Mouse (Mus musculus) myocyte (in vitro differentiated cells): ENCODE measurements around the gene Ppp1r1a. TPM values are rescaled to one million over a fixed set of nuclear protein-coding genes. Genes with fewer than 3 reads are reported as not detected.

Source experiments
- H3K27me3 ChIP-seq: one replicate; pipeline ENCODE4 v1.6.1; 2011; ENCODE audit not compliant: control insufficient read depth, insufficient read depth, insufficient read length
- H3K36me3 ChIP-seq: one replicate; pipeline ENCODE4 v1.6.1; 2011; ENCODE audit not compliant: control insufficient read depth, insufficient read depth
- H3K4me2 ChIP-seq: one replicate; pipeline ENCODE4 v1.6.1; 2011; ENCODE audit warnings: low read depth, control low read depth
- H3K4me3 ChIP-seq: one replicate; pipeline ENCODE4 v1.5.1; 2011; ENCODE audit warnings: mild to moderate bottlenecking, control low read depth, moderate library complexity
- H3K79me2 ChIP-seq: one replicate; pipeline ENCODE4 v1.6.1; 2011; ENCODE audit not compliant: control insufficient read depth, insufficient read depth
- H3ac ChIP-seq: one replicate; pipeline ENCODE4 v1.6.1; 2011; ENCODE audit not compliant: control insufficient read depth, insufficient read length
- CEBPB ChIP-seq: IDR thresholded peaks from 2 replicates; pipeline ENCODE4 v1.6.1; 2011; ENCODE audit warnings: mild to moderate bottlenecking, moderate library complexity; ENCODE audit not compliant: poor library complexity, insufficient read depth, severe bottlenecking
- E2F4 ChIP-seq: IDR thresholded peaks from one replicate; pipeline ENCODE4 v1.6.1; 2011; ENCODE audit warnings: mild to moderate bottlenecking, control low read depth, moderate library complexity; ENCODE audit not compliant: insufficient read depth
- MAX ChIP-seq: IDR thresholded peaks from one replicate; pipeline ENCODE4 v1.6.1; 2011; ENCODE audit warnings: low read depth, mild to moderate bottlenecking, control low read depth
- MYOD1 ChIP-seq, 3 experiments: IDR thresholded peaks; one replicate each; pipeline ENCODE4 v1.6.1; 2011; ENCODE audit warnings: control low read depth in 2 of 3, low read depth in 2 of 3, mild to moderate bottlenecking in 2 of 3, moderate library complexity in 1 of 3; ENCODE audit not compliant: insufficient read length in 2 of 3, control insufficient read depth in 1 of 3
- MYOG ChIP-seq, 3 experiments: IDR thresholded peaks; one replicate each; pipeline ENCODE4 v1.6.1; 2011; ENCODE audit warnings: control low read depth in 2 of 3, low read depth in 2 of 3, mild to moderate bottlenecking in 2 of 3; ENCODE audit not compliant: insufficient read length in 2 of 3, control insufficient read depth in 1 of 3, insufficient read depth in 1 of 3
- POLR2A ChIP-seq: IDR thresholded peaks from one replicate; pipeline ENCODE4 v1.6.1; 2011; ENCODE audit warnings: low read depth, mild to moderate bottlenecking, control low read depth, moderate library complexity; ENCODE audit not compliant: insufficient read length
- POLR2AphosphoS2 ChIP-seq: IDR thresholded peaks from one replicate; pipeline ENCODE4 v1.6.1; 2011; ENCODE audit warnings: low read depth, control low read depth; ENCODE audit not compliant: insufficient read length
- REST ChIP-seq: IDR thresholded peaks from one replicate; pipeline ENCODE4 v1.6.1; 2011; ENCODE audit warnings: mild to moderate bottlenecking, control low read depth, moderate library complexity; ENCODE audit not compliant: insufficient read depth, insufficient read length
- SRF ChIP-seq: IDR thresholded peaks from one replicate; pipeline ENCODE4 v1.6.1; 2011; ENCODE audit warnings: low read depth; ENCODE audit not compliant: control insufficient read depth, insufficient read length
- TCF12 ChIP-seq: IDR thresholded peaks from one replicate; pipeline ENCODE4 v1.6.1; 2011; ENCODE audit warnings: mild to moderate bottlenecking, control low read depth; ENCODE audit not compliant: poor library complexity, insufficient read depth, severe bottlenecking
- TCF3 ChIP-seq: IDR thresholded peaks from one replicate; pipeline ENCODE4 v1.6.1; 2011; ENCODE audit warnings: low read depth, control low read depth; ENCODE audit not compliant: insufficient read length
- USF1 ChIP-seq: IDR thresholded peaks from one replicate; pipeline ENCODE4 v1.6.1; 2011; ENCODE audit warnings: low read depth, mild to moderate bottlenecking, control low read depth, moderate library complexity
- polyA plus RNA-seq: library from polyadenylated mRNA; unstranded; fragments of >200 nt; fragmentation: generic; extraction: Trizol; gene quantifications from one replicate; pipeline ENCODE4 v1.2.1, GENCODE M21; 2012; ENCODE audit warnings: missing spikeins

The Ppp1r1a gene
- polyA plus RNA-seq, 1 experiment = not detected

DNA sequence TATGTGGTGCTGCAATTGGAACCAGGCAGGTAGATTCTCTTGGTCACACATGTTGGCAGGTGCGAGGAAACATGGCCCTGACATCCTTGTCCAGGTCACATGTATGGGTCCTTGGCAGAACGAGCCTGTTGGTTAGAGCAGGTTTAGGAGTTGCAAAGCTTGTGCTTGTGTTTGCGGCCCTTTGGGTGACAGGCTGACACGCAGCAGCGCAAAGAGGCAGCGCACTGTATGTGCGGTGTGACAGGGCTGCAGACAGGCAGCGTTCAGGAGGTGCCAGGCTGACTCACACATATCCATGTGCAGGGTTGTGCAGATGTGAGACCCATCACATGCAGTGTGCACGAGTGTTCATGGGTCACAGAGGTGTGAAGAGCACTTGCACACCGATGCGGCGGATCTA lies 34.1 kb downstream of the Ppp1r1a start:
- Histone ChIP-seq H3K36me3 (no peaks in the 10 kb centered on the region), H3K4me3 (peak overlapping the region; percentile 10), H3K79me2 (no peaks in the 10 kb centered on the region), H3K4me2 (peak overlapping the region; percentile 91), H3ac (no peak overlapping the region), H3K27me3 (peaks cover 23% of the 10 kb centered on the region)
- TF ChIP-seq USF1 (no peak), MYOG (IDR thresholded peaks at IDR 0.05; ENCODE audit: control insufficient read depth in 1 of 3, insufficient read depth in 1 of 3, insufficient read length in 2 of 3, low read depth in 2 of 3) (no peak), TCF12 (no peak), REST (no peak), MYOD1 (IDR thresholded peaks at IDR 0.05; ENCODE audit: control insufficient read depth in 1 of 3, insufficient read length in 2 of 3, low read depth in 2 of 3) (no peak), E2F4 (no peak), TCF3 (no peak), CEBPB (no peak), SRF (no peak), MAX (no peak)

DNA sequence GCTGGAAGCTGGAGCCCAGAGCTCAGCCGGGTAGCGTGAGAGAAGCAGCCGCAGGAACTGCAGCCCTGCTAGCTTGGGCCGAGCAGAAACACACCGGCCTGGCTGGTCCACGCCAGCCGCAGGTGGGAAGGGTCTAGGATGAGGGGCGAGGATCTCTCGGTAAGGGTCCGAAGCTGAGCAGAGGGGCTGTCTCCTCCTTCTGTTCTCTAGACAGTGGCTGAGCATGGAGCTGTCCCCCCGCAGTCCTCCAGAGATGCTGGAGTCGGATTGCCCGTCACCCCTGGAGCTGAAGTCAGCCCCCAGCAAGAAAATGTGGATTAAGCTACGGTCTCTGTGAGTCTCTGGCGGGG lies 34.6 kb downstream of the Ppp1r1a start:
- H3K27me3 ChIP-seq = peaks cover 23% of the 10 kb centered on the region
- no peak overlapping the region for H3ac ChIP-seq
- peak overlapping the region; percentile 91 for H3K4me2 ChIP-seq
- no peak for TF ChIP-seq MYOD1 (IDR thresholded peaks at IDR 0.05; ENCODE audit: control insufficient read depth in 1 of 3, insufficient read length in 2 of 3, low read depth in 2 of 3)
- no peak for TF ChIP-seq POLR2AphosphoS2
- TF ChIP-seq MYOG (IDR thresholded peaks at IDR 0.05; ENCODE audit: control insufficient read depth in 1 of 3, insufficient read depth in 1 of 3, insufficient read length in 2 of 3, low read depth in 2 of 3) = no peak
- no peaks in the 10 kb centered on the region for H3K79me2 ChIP-seq
- no peaks in the 10 kb centered on the region for H3K36me3 ChIP-seq
- H3K4me3 ChIP-seq = peak overlapping the region; percentile 10

DNA sequence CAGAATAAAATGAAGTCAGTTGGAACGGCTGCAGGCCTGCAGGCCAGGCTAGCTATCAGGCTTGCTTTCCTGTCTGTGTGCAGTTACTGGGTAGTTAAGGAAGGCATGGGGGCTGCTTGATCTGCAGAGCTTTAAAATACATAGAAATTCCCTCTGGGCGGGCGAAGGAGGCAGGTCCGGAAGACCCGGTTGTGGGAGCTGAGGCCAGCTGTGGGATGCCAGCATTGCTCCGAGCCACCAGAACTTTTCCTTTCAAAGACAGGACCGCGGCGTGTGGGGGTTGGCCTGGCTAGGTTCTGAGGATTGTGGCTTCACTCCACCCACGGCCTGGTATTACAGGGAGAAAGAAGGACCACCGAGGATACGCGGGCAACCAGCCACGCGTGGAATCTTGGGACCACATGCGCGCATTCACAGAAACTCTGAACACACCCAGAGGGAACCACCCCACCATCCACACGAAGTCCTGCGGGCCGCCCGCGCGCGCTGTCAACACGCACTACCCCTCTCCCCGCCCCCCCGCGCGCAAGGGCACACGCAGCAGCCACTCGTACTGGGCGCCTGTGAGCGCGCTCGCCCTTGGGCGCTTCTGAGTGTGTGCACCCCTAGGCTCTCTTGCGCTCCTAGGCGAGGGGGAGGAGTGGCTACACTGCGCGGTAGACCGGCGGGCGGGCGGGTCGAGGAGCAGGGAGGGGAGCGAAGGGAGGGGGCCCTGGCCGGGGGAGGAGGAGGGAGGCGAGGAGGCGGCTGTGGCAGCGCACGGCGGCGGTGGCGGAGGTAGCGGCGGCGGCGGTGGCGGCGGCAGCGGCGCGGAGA lies 35.2 kb downstream of the Ppp1r1a start, which contains the start of gene Pde1b:
Pde1b (plus strand) TSS at position 600 of the 816 bp plus-strand sequence.
- Histone ChIP-seq H3K36me3 (no peaks in the 10 kb centered on the region), H3K79me2 (no peaks in the 10 kb centered on the region), H3K4me2 (peak within 1 kb of the TSS; percentile 91), H3ac (no peak within 1 kb of the TSS), H3K27me3 (peaks cover 23% of the 10 kb centered on the region), H3K4me3 (peak within 1 kb of the TSS; percentile 10)
- TF ChIP-seq MYOG (IDR thresholded peaks at IDR 0.05; ENCODE audit: control insufficient read depth in 1 of 3, insufficient read depth in 1 of 3, insufficient read length in 2 of 3, low read depth in 2 of 3) (peak in 1 of 3 experiments; percentile 2), REST (no peak), MYOD1 (IDR thresholded peaks at IDR 0.05; ENCODE audit: control insufficient read depth in 1 of 3, insufficient read length in 2 of 3, low read depth in 2 of 3) (peak in 1 of 3 experiments; percentile 4), TCF12 (no peak)

DNA sequence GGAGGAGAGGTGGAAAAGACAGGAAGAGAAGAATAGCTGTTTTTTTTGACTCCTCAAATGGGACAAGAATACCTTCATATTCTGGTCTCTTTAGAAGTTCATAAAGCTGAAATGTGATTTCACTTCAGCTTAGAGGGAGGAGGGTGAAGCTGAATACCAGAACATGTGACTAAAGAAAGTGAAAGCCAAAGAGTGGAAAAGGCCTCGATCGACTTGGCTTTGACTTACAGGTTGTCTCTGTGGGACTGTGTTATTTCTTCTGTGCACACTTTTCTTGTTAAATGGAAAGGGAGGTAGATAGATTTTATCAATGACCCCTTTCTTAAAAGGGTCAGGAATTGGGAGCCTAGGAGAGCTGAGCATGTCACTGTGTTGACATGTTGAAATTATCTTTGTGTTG lies 36.6 kb downstream of the Ppp1r1a start:
- peaks cover 23% of the 10 kb centered on the region for H3K27me3 ChIP-seq
- TF ChIP-seq TCF12 = no peak
- no peak for TF ChIP-seq E2F4
- no peak for TF ChIP-seq TCF3
- peak; percentile 51 for TF ChIP-seq USF1
- TF ChIP-seq MAX = no peak
- TF ChIP-seq POLR2A = no peak
- H3ac ChIP-seq = no peak overlapping the region
- no peaks in the 10 kb centered on the region for H3K36me3 ChIP-seq
- H3K79me2 ChIP-seq = no peaks in the 10 kb centered on the region
- H3K4me3 ChIP-seq = no peak overlapping the region
- H3K4me2 ChIP-seq = peak overlapping the region; percentile 45

DNA sequence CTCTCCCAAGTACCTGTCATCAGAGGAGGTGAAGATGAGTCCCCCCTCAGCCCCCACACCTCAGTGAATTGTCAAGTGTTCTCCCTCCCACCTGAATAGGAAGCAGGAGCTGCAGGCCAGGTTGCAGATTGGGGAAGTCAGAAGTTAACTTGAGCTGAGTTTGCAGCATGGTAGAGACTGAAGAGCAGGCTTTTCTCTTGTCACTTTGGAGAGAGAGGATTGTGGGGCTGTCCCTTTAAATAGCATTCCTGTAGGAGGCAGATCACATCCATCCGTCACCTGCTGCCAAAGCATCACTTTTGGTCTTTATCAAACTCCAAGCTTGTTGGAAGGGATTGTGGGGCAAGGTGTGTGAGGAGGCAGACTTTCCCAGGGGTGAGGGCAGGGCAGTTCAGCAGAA lies 37.1 kb downstream of the Ppp1r1a start:
- H3K79me2 ChIP-seq = no peaks in the 10 kb centered on the region
- TF ChIP-seq TCF3 = no peak
- no peak for TF ChIP-seq POLR2AphosphoS2
- no peak for TF ChIP-seq USF1
- no peak for TF ChIP-seq CEBPB
- TF ChIP-seq TCF12 = no peak
- peaks cover 23% of the 10 kb centered on the region for H3K27me3 ChIP-seq
- H3K4me2 ChIP-seq = peak overlapping the region; percentile 45
- no peak overlapping the region for H3K4me3 ChIP-seq
- no peaks in the 10 kb centered on the region for H3K36me3 ChIP-seq
- H3ac ChIP-seq = no peak overlapping the region

DNA sequence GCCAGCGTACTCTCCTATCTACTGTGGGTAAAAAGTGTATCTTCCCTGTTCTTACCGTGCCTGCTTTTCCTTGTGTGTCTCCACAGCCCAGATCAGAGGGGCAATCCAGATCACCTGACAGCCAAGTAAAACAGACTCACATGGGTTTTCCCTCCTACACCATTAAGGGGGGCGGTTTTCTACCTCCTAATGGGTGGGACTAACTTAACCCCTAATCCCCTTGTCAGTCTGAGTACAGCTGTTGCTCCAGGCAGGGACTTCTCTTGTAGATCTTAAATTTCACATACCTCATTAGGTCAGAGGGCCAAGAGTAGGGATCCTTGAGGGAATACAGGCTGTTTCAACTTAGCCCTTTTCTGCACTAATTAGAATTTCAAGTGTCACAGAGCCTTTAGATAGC lies 39.6 kb downstream of the Ppp1r1a start:
- Histone ChIP-seq H3K36me3 (no peaks in the 10 kb centered on the region), H3K79me2 (no peaks in the 10 kb centered on the region), H3K27me3 (peaks cover 3% of the 10 kb centered on the region), H3ac (no peak overlapping the region), H3K4me2 (no peak overlapping the region), H3K4me3 (no peak overlapping the region)
- TF ChIP-seq POLR2AphosphoS2 (no peak), SRF (no peak), TCF12 (no peak)
